Mouse (Mus musculus): ENCODE measurements at regions not wholly inside any gene's neighbourhood (a gene's known extent, or its start where the extent isn't known, plus 50 kb on each side); places are given as distances from the start of the nearest gene placed in this dataset.

DNA sequence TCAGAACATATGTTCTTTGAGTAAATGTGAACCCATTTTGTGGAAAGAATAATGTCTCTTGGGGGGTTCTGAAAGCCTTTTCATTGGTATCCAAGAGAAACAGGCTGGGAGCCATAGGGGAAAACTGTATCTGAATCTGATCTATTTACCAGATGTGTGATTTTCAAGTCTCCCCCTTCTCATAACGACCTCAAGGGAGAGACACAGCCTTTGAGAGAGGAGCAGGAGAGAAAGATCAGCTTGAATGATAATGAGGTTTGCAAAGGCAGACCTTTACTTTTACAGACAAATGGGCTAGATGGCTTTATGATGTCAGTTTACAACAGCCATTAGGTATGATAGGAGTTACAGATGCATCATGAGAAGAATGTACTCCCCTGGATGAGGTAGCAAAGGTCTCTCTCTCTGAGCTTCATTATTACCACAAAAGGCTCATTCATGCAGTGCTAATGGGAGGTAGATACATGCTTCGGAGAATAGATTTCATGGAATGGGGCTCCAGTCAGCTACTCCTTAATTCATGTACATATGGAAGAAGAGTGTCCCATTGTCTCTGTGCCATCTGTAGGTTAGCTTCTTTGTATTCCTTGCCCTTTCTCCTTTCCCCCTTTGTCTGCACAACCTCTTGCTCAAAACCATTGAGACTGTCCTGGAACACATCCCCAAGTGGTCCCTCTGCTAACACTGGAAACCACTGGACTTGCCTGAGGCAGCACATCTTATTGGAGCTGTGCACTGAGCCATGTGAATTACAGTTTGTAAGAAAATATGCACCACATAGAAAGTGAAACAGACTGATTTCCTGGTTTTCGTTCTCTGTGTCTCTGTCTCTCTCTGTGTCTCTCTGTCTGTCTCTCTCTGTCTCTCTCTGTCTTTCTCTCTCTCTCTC is 207.5 kb upstream of the Pter start:
- Histone ChIP-seq H3K27ac (replicated peaks; ENCODE audit: low read depth, low read length) (no peak overlapping the region), H3K4me2 (replicated peaks; ENCODE audit: low read depth, low read length, severe bottlenecking) (no peak overlapping the region), H3K9me3 (ENCODE audit: control insufficient read depth, low read length) (no peaks in the 10 kb centered on the region), H3K4me1 (ENCODE audit: control insufficient read depth, insufficient read depth, low read length) (no peaks in the 10 kb centered on the region; the same call in 1 of the 2 replicates), H3K4me3 (replicated peaks; ENCODE audit: low read length) (no peak overlapping the region), H3K36me3 (ENCODE audit: control insufficient read depth, insufficient read depth, low read length) (no peaks in the 10 kb centered on the region), H3K9ac (ENCODE audit: low read depth, low read length, severe bottlenecking) (no peak overlapping the region), H3K27me3 (ENCODE audit: control insufficient read depth, insufficient read depth, low read length) (no peaks in the 10 kb centered on the region)
- DNase-seq (ENCODE audit: low spot score) (peak; percentile 57), ATAC-seq (ENCODE audit: low FRiP score, low read depth) (peak; percentile 68)
- WGBS, result 53% methylated on average over 3 of the region's 3 CpGs
- no peak for TF ChIP-seq POLR2A (IDR thresholded peaks at IDR 0.05; ENCODE audit: borderline replicate concordance, extremely low read depth, insufficient read depth, insufficient read length)

DNA sequence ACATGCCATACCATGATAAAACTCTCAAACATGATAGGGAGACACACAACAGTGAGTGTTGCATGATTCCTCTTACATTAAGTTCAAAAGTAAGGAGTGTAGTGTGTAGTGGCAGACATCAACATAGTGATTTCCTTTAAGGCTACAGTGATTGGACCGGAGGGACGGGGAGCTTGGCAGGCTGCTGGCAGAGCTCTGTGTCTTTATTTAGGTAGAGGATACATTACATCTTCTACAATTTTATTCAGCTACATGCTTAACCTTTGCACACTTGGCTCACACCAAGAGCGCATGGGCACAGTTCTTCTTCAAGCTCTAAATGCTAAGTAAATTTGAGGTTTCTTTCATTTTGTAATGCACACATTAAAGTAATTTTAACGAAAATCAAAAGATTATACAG is 194.6 kb upstream of the Pter start:
- TF ChIP-seq POLR2A (IDR thresholded peaks at IDR 0.05; ENCODE audit: borderline replicate concordance, extremely low read depth, insufficient read depth, insufficient read length), result no peak
- Histone ChIP-seq H3K9me3 (ENCODE audit: control insufficient read depth, low read length) (no peaks in the 10 kb centered on the region), H3K9ac (ENCODE audit: low read depth, low read length, severe bottlenecking) (no peak overlapping the region), H3K4me3 (replicated peaks; ENCODE audit: low read length) (no peak overlapping the region), H3K27ac (replicated peaks; ENCODE audit: low read depth, low read length) (no peak overlapping the region), H3K4me1 (ENCODE audit: control insufficient read depth, insufficient read depth, low read length) (no peaks in the 10 kb centered on the region), H3K27me3 (ENCODE audit: control insufficient read depth, insufficient read depth, low read length) (no peaks in the 10 kb centered on the region), H3K4me2 (replicated peaks; ENCODE audit: low read depth, low read length, severe bottlenecking) (no peak overlapping the region), H3K36me3 (ENCODE audit: control insufficient read depth, insufficient read depth, low read length) (no peaks in the 10 kb centered on the region)
- no peak for ATAC-seq (ENCODE audit: low FRiP score, low read depth)
- WGBS, result 75% methylated on average over 4 of the region's 4 CpGs
- DNase-seq (ENCODE audit: low spot score), result no peak

DNA sequence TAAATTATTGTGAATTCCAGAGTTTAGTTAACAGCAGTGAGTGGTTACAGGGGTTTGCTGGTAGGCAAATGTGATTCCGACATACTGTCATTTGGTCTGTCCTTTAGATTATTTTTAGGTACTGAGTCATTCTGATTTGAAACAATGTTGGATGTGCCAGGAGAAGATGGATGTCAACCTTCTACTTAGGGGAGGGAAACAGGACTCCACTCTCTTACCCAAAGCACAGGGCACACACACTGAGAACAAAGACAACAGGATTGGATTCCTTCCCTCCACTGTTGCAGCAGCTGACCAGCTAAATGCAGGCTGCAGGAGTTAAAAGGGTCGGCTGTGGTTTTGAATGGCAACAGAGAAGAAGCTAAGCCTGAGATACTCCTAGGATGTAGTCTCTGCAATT is 186.7 kb upstream of the Pter start:
- WGBS, result 60% methylated on average over 2 of the region's 2 CpGs
- no peak for TF ChIP-seq POLR2A (IDR thresholded peaks at IDR 0.05; ENCODE audit: borderline replicate concordance, extremely low read depth, insufficient read depth, insufficient read length)
- H3K9me3 ChIP-seq (ENCODE audit: control insufficient read depth, low read length), result no peaks in the 10 kb centered on the region
- ATAC-seq (ENCODE audit: low FRiP score, low read depth), result no peak
- no peak for DNase-seq (ENCODE audit: low spot score)
- H3K4me2 ChIP-seq (replicated peaks; ENCODE audit: low read depth, low read length, severe bottlenecking), result no peak overlapping the region
- no peaks in the 10 kb centered on the region for H3K36me3 ChIP-seq (ENCODE audit: control insufficient read depth, insufficient read depth, low read length)
- H3K4me3 ChIP-seq (replicated peaks; ENCODE audit: low read length), result no peak overlapping the region
- no peaks in the 10 kb centered on the region for H3K4me1 ChIP-seq (ENCODE audit: control insufficient read depth, insufficient read depth, low read length)
- H3K27ac ChIP-seq (replicated peaks; ENCODE audit: low read depth, low read length), result no peak overlapping the region
- H3K27me3 ChIP-seq (ENCODE audit: control insufficient read depth, insufficient read depth, low read length), result no peaks in the 10 kb centered on the region
- H3K9ac ChIP-seq (ENCODE audit: low read depth, low read length, severe bottlenecking), result no peak overlapping the region

DNA sequence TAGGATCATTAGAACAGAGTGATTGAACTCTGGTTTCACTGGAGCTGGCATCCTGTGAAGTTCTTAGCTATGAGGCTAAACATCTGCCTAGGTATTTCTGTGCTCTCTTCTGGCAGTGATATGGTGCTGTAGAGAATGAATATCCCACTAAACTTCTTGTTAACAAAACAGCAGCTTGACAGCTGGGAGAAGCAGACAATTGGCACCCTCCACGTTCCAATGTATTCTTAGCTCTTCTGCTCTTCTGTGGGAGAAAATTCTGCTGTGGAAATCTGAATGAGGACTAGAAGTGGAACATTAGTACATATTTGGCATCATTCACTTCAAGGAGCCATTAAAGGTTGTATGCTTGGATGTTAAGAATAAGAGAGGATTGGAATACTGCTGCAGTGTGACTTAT is 177.0 kb upstream of the Pter start:
- Histone ChIP-seq H3K9me3 (ENCODE audit: control insufficient read depth, low read length) (no peaks in the 10 kb centered on the region), H3K4me1 (ENCODE audit: control insufficient read depth, insufficient read depth, low read length) (no peaks in the 10 kb centered on the region), H3K4me2 (replicated peaks; ENCODE audit: low read depth, low read length, severe bottlenecking) (no peak overlapping the region), H3K9ac (ENCODE audit: low read depth, low read length, severe bottlenecking) (no peak overlapping the region), H3K27ac (replicated peaks; ENCODE audit: low read depth, low read length) (no peak overlapping the region), H3K4me3 (replicated peaks; ENCODE audit: low read length) (no peak overlapping the region), H3K36me3 (ENCODE audit: control insufficient read depth, insufficient read depth, low read length) (no peaks in the 10 kb centered on the region), H3K27me3 (ENCODE audit: control insufficient read depth, insufficient read depth, low read length) (no peaks in the 10 kb centered on the region)
- DNase-seq (ENCODE audit: low spot score) (no peak), ATAC-seq (ENCODE audit: low FRiP score, low read depth) (no peak)
- TF ChIP-seq POLR2A (IDR thresholded peaks at IDR 0.05; ENCODE audit: borderline replicate concordance, extremely low read depth, insufficient read depth, insufficient read length), result no peak
- WGBS, result 84% methylated on average over 1 of the region's 1 CpGs

DNA sequence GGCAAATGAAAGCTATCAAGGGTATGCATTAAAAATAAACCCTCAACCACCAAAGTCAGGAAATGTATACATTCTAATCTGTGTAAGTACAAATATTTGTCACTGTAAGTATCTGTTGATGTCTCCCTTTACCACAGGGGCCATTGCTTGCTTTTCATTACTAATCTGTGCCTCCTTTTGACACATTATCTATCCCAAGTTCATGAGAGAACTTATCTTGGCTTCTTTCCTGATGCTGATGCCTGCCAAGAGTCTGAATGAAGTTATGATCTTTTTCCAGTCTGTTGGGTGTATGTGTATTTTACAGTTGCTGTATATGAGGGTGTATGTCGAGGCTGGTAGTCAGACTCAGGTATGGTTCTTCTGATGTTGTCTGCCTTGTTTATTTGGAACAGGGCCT is 165.0 kb upstream of the Pter start:
- 57% methylated on average over 1 of the region's 1 CpGs for WGBS
- TF ChIP-seq POLR2A (IDR thresholded peaks at IDR 0.05; ENCODE audit: borderline replicate concordance, extremely low read depth, insufficient read depth, insufficient read length), result no peak
- Histone ChIP-seq H3K9ac (ENCODE audit: low read depth, low read length, severe bottlenecking) (no peak overlapping the region), H3K9me3 (ENCODE audit: control insufficient read depth, low read length) (no peaks in the 10 kb centered on the region), H3K4me2 (replicated peaks; ENCODE audit: low read depth, low read length, severe bottlenecking) (no peak overlapping the region), H3K27me3 (ENCODE audit: control insufficient read depth, insufficient read depth, low read length) (no peaks in the 10 kb centered on the region), H3K27ac (replicated peaks; ENCODE audit: low read depth, low read length) (no peak overlapping the region), H3K36me3 (ENCODE audit: control insufficient read depth, insufficient read depth, low read length) (no peaks in the 10 kb centered on the region), H3K4me3 (replicated peaks; ENCODE audit: low read length) (no peak overlapping the region), H3K4me1 (ENCODE audit: control insufficient read depth, insufficient read depth, low read length) (no peaks in the 10 kb centered on the region)
- ATAC-seq (ENCODE audit: low FRiP score, low read depth), result no peak
- no peak for DNase-seq (ENCODE audit: low spot score)
